Mouse (Mus musculus): ENCODE data around the gene Gpx8.

DNA sequence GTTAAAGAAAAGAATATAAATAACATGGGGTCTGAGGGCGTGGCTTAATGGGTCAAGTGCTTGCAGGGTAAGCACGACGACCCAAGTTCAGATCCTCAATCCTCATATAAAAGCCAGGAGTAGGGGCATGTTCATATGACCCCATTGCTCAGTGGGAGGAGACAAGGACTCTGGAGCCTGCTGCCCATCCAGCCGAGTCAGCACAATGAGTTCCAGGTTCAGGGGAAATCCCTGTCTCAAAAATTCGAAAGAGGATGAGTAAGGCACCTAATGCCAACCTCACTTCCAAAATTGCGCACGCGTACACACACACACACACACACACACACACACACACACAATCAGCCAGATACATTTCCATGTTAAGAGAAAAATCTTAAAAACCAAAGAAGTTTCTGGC is 23.7 kb downstream of the Gpx8 start:
- TF ChIP-seq CTCF (IDR thresholded peaks at IDR 0.05; ENCODE audit: insufficient read depth, low read depth, low read length) (no peak), POLR2A (IDR thresholded peaks at IDR 0.05; ENCODE audit: insufficient read depth, low read depth, low read length) (no peak)

All from olfactory bulb, adult 2 months (tissue).